In genomic region chr6:39782618-39783017, GRCm38 (mm10) we compare ENCODE assay signal across 9 mouse cellular contexts. TPM values are rescaled to one million over a fixed set of nuclear protein-coding genes. Genes with fewer than 3 reads are reported as not detected.
DNase-seq lines count a peak whose midpoint lies in the region; ATAC-seq and TF ChIP-seq lines count a peak whose summit lies in the region.
"Had no signal": no experiment of that assay in that cellular context is flagged by ENCODE, and none has a peak within 500 bp of the region (broad histone marks: within the 10 kb centered on the region; RNA-seq: fewer than 3 reads in every experiment).

No protein-coding gene starts in this region.

- peak; percentile 2 for TF ChIP-seq CTCF in ES-Bruce4 (IDR thresholded peaks at IDR 0.05; ENCODE audit: low read depth, low read length)

- H3K9me3 ChIP-seq in hindbrain, embryonic 14.5 days (ENCODE audit: control insufficient read depth, low read length), result no peaks in the 10 kb centered on the region
- no peaks in the 10 kb centered on the region for H3K9me3 ChIP-seq in hindbrain, embryonic 13.5 days
- no peaks in the 10 kb centered on the region for H3K9me3 ChIP-seq in ES-Bruce4 (replicated peaks; ENCODE audit: control insufficient read depth, insufficient read depth, low read length, poor library complexity, severe bottlenecking)

- H3K27ac ChIP-seq in hindbrain, embryonic 14.5 days, result no peak overlapping the region
- no peak overlapping the region for H3K27ac ChIP-seq in hindbrain, embryonic 13.5 days
- H3K27ac ChIP-seq in ES-Bruce4 (ENCODE audit: insufficient read depth, low read length), result no peak overlapping the region

- no peak overlapping the region for H3K9ac ChIP-seq in hindbrain, embryonic 14.5 days
- no peak overlapping the region for H3K9ac ChIP-seq in hindbrain, embryonic 13.5 days
- no peak overlapping the region; the same call in 1 of the 2 replicates for H3K9ac ChIP-seq in ES-Bruce4 (ENCODE audit: low read depth, poor library complexity, severe bottlenecking)

- peaks cover 9% of the 10 kb centered on the region for H3K4me1 ChIP-seq in hindbrain, embryonic 14.5 days (replicated peaks; ENCODE audit: control insufficient read depth, insufficient read depth, low read length)
- peaks cover 15% of the 10 kb centered on the region for H3K4me1 ChIP-seq in hindbrain, embryonic 13.5 days (replicated peaks)
- peaks cover 2% of the 10 kb centered on the region for H3K4me1 ChIP-seq in ES-Bruce4 (ENCODE audit: control insufficient read depth, insufficient read depth, low read length)

- 35% methylated on average over 3 of the region's 3 CpGs for WGBS in hindbrain, embryonic 14.5 days
- WGBS in hindbrain, embryonic 13.5 days, result 26% methylated on average over 3 of the region's 3 CpGs

- no peaks in the 10 kb centered on the region for H3K27me3 ChIP-seq in hindbrain, embryonic 14.5 days (ENCODE audit: control insufficient read depth, insufficient read depth, low read length)
- no peaks in the 10 kb centered on the region for H3K27me3 ChIP-seq in hindbrain, embryonic 13.5 days
- H3K27me3 ChIP-seq in ES-Bruce4 (ENCODE audit: control insufficient read depth, insufficient read depth, low read length, poor library complexity, severe bottlenecking), result no peaks in the 10 kb centered on the region

- H3K4me2 ChIP-seq in hindbrain, embryonic 14.5 days (replicated peaks), result no peak overlapping the region
- no peak overlapping the region for H3K4me2 ChIP-seq in hindbrain, embryonic 13.5 days

- DNase-seq in hindbrain, embryonic 14.5 days (ENCODE audit: low spot score), result peak; percentile 50
- DNase-seq in 3T3-L1 (ENCODE audit: low read depth, low spot score), result peak; percentile 83
- peak; percentile 16 to 26 for DNase-seq in cerebellum, postnatal 25 days
- peak; percentile 42 for DNase-seq in lung, postnatal 10 days
- no peak for DNase-seq in frontal cortex, postnatal 36 days (ENCODE audit: low spot score in 2 of 2)

- no peak for TF ChIP-seq EP300 in ES-Bruce4 (IDR thresholded peaks at IDR 0.05; ENCODE audit: insufficient read depth, low read depth, low read length)

- no peaks in the 10 kb centered on the region for H3K36me3 ChIP-seq in hindbrain, embryonic 14.5 days (replicated peaks; ENCODE audit: control insufficient read depth, insufficient read depth)
- H3K36me3 ChIP-seq in hindbrain, embryonic 13.5 days, result no peaks in the 10 kb centered on the region
- H3K36me3 ChIP-seq in ES-Bruce4 (ENCODE audit: control insufficient read depth, insufficient read depth, low read length, poor library complexity, severe bottlenecking), result no peaks in the 10 kb centered on the region

- no peak for ATAC-seq in hindbrain, embryonic 14.5 days (ENCODE audit: low FRiP score)
- ATAC-seq in hindbrain, embryonic 13.5 days (ENCODE audit: low FRiP score), result no peak
- ATAC-seq in megakaryocyte-erythroid progenitor cell, adult 5-6 weeks (replicated peaks; ENCODE audit: low FRiP score, low TSS enrichment, poor library complexity, severe bottlenecking), result no peak

- no peak overlapping the region for H3K4me3 ChIP-seq in hindbrain, embryonic 14.5 days (replicated peaks; ENCODE audit: low read length)
- no peak overlapping the region for H3K4me3 ChIP-seq in hindbrain, embryonic 13.5 days
- no peak overlapping the region for H3K4me3 ChIP-seq in ES-Bruce4 (ENCODE audit: low read depth, low read length)
- H3K4me3 ChIP-seq: erythroblast, embryonic 14.5 days had no signal

- no peak for TF ChIP-seq POLR2A in ES-Bruce4 (IDR thresholded peaks at IDR 0.05; ENCODE audit: insufficient read depth, low read length)

RNA-seq across cellular contexts. Expression of gene Mrps33, which starts 28.2 kb away (rescaled TPM):
- polyA plus RNA-seq in hindbrain, embryonic 14.5 days (2014; fragmentation: Nextera tagmentation; extraction: Ambion mirVana), result 169 and 225 TPM in 2 replicates
- polyA plus RNA-seq in hindbrain, embryonic 13.5 days (2015; fragmentation: Nextera tagmentation; extraction: Ambion mirVana), result 199 and 222 TPM in 2 replicates
- polyA plus RNA-seq in ES-Bruce4 (2011; ENCODE audit: insufficient read depth, insufficient read length, low read depth, missing spikeins), result 100 and 108 TPM in 2 replicates
- total RNA-seq in megakaryocyte-erythroid progenitor cell, adult 5-6 weeks (2014; fragmentation: Nextera tagmentation), result 94.6 and 101 TPM in 2 replicates
- total RNA-seq in megakaryocyte-erythroid progenitor cell, adult 5-6 weeks (2017), result 46.4 and 67.5 TPM in 2 replicates

RNA-seq across cellular contexts. Expression of gene Braf, which starts 57.4 kb away (rescaled TPM):
- 28.0 and 28.3 TPM in 2 replicates for polyA plus RNA-seq in hindbrain, embryonic 14.5 days (2014; fragmentation: Nextera tagmentation; extraction: Ambion mirVana)
- polyA plus RNA-seq in hindbrain, embryonic 13.5 days (2015; fragmentation: Nextera tagmentation; extraction: Ambion mirVana), result 24.0 and 24.6 TPM in 2 replicates
- polyA plus RNA-seq in ES-Bruce4 (2011; ENCODE audit: insufficient read depth, insufficient read length, low read depth, missing spikeins), result 60.7 and 71.3 TPM in 2 replicates
- total RNA-seq in megakaryocyte-erythroid progenitor cell, adult 5-6 weeks (2014; fragmentation: Nextera tagmentation), result 29.7 and 30.3 TPM in 2 replicates
- total RNA-seq in megakaryocyte-erythroid progenitor cell, adult 5-6 weeks (2017), result 11.6 and 24.4 TPM in 2 replicates

Comparison
In these comparisons a context has a peak if more than half of its experiments do, and no peak if none do; other contexts are left out.
1. DNase-seq: peak in hindbrain, embryonic 14.5 days (single experiment), 3T3-L1 (single experiment), cerebellum, postnatal 25 days (2 of 2) and lung, postnatal 10 days (single experiment); none in frontal cortex, postnatal 36 days (0 of 2).